Mouse (Mus musculus) intestine, postnatal 0 days (tissue): Measurements from ENCODE around the gene Ppih. TPM values are rescaled to one million over a fixed set of nuclear protein-coding genes. Genes with fewer than 3 reads are reported as not detected.
A peak's percentile ranks its signal among the peaks of the same experiment; 100 is the strongest.

Experiments used
- ATAC-seq: fragments of 200-750 bp; cut with Nextera tagmentation; 2 replicates; pipeline ENCODE4 v1.8.0; 2017; ENCODE audit warnings: mild to moderate bottlenecking, moderate TSS enrichment, moderate library complexity
- H3K27ac ChIP-seq: fragments of 300-500 bp; sonication (generic); 2 replicates; pipeline ENCODE4 v1.5.1; 2014; ENCODE audit warnings: mild to moderate bottlenecking, low read depth, low read length, moderate library complexity
- H3K27me3 ChIP-seq: fragments of 300-500 bp; sonication (generic); replicated peaks from 2 replicates; pipeline ENCODE4 v1.6.1; 2014; ENCODE audit warnings: low read length, mixed read lengths; ENCODE audit not compliant: control insufficient read depth, insufficient read depth
- H3K36me3 ChIP-seq: fragments of 300-500 bp; sonication (generic); 2 replicates; pipeline ENCODE4 v1.6.1; 2014; ENCODE audit warnings: mild to moderate bottlenecking, moderate library complexity; ENCODE audit not compliant: control insufficient read depth, insufficient read depth
- H3K4me1 ChIP-seq: fragments of 300-500 bp; sonication (generic); replicated peaks from 2 replicates; pipeline ENCODE4 v1.6.1; 2014; ENCODE audit warnings: antibody characterized with exemption, low read length, mixed read lengths; ENCODE audit not compliant: control insufficient read depth, insufficient read depth
- H3K4me2 ChIP-seq: fragments of 300-500 bp; sonication (generic); replicated peaks from 2 replicates; pipeline ENCODE4 v1.6.1; 2014; ENCODE audit warnings: low read depth, mild to moderate bottlenecking, moderate library complexity
- H3K4me3 ChIP-seq: fragments of 300-500 bp; sonication (generic); 2 replicates; pipeline ENCODE4 v1.5.1; 2014; ENCODE audit warnings: low read depth, low read length
- H3K9ac ChIP-seq: fragments of 300-500 bp; sonication (generic); 2 replicates; pipeline ENCODE4 v1.6.1; 2014; ENCODE audit warnings: mild to moderate bottlenecking, low read depth, low read length
- H3K9me3 ChIP-seq: fragments of 300-500 bp; sonication (generic); 2 replicates; pipeline ENCODE4 v1.6.1; 2016; ENCODE audit warnings: mixed run types; ENCODE audit not compliant: control insufficient read depth
- CTCF ChIP-seq: sonication (generic); IDR thresholded peaks from 2 replicates; pipeline ENCODE4 v1.5.1; 2016; ENCODE audit warnings: low read depth, mild to moderate bottlenecking, control low read depth, antibody characterized with exemption, moderate library complexity
- WGBS: fragments of 180-500 bp; shearing (Covaris S2); extraction: QIAGEN DNeasy Blood & Tissue Kit; methylation state at CpG from one replicate; pipeline ENCODE4 v1.1.7; 2014; 5-methylcytosine and 5-hydroxymethylcytosine counted together
- polyA plus RNA-seq: library from polyadenylated mRNA; unstranded; fragments of >200 nt; fragmentation: Nextera tagmentation; extraction: Ambion mirVana; gene quantifications from 2 replicates; pipeline ENCODE4 v1.2.1, GENCODE M21; 2015

The Ppih gene
- polyA plus RNA-seq = 40.9 and 47.9 TPM in 2 replicates

GRCm38 (mm10) chr4:119320131-119320830, at the start of gene Ppih:
TSS of gene Ppih (minus strand) at chr4:119320546.
- peak within 1 kb of the TSS; percentile 82 for H3K4me2 ChIP-seq
- no peaks in the 10 kb centered on the region for H3K9me3 ChIP-seq
- peak; percentile 97 for ATAC-seq
- H3K4me3 ChIP-seq = peak within 1 kb of the TSS; percentile 77
- peak within 1 kb of the TSS; percentile 69 for H3K27ac ChIP-seq
- H3K36me3 ChIP-seq = peaks cover 31% of the 10 kb centered on the region
- TF ChIP-seq CTCF = peak; percentile 26
- H3K9ac ChIP-seq = peak within 1 kb of the TSS; percentile 52
- WGBS = under 1% methylated on average over 44 of the region's 44 CpGs
- H3K27me3 ChIP-seq = no peaks in the 10 kb centered on the region
- peaks cover 6% of the 10 kb centered on the region for H3K4me1 ChIP-seq

- Histone ChIP-seq H3K4me1 (no peaks in the 10 kb centered on the region), H3K4me2 (no peak overlapping the region), H3K36me3 (no peaks in the 10 kb centered on the region), H3K9me3 (no peaks in the 10 kb centered on the region), H3K9ac (no peak overlapping the region), H3K27ac (no peak overlapping the region), H3K4me3 (no peak overlapping the region), H3K27me3 (no peaks in the 10 kb centered on the region)
- WGBS = 85% methylated on average over 6 of the region's 6 CpGs
- TF ChIP-seq CTCF = no peak
- no peak for ATAC-seq
Observed at GRCm38 (mm10) chr4:119369460-119369859, 49.1 kb upstream of the Ppih start.

- Histone ChIP-seq H3K4me1 (no peaks in the 10 kb centered on the region), H3K9me3 (no peaks in the 10 kb centered on the region), H3K27ac (no peak overlapping the region), H3K27me3 (no peaks in the 10 kb centered on the region), H3K36me3 (no peaks in the 10 kb centered on the region), H3K4me2 (no peak overlapping the region), H3K4me3 (no peak overlapping the region), H3K9ac (no peak overlapping the region)
- WGBS = 42% methylated on average over 4 of the region's 4 CpGs
- no peak for TF ChIP-seq CTCF
- no peak for ATAC-seq
Observed at GRCm38 (mm10) chr4:119366758-119367526, 46.6 kb upstream of the Ppih start.

- H3K36me3 ChIP-seq = no peaks in the 10 kb centered on the region
- 0 out of 2 replicates have a peak, but pooled peaks have one; percentile 4 for TF ChIP-seq CTCF
- no peak overlapping the region for H3K9ac ChIP-seq
- H3K27me3 ChIP-seq = no peaks in the 10 kb centered on the region
- WGBS = 77% methylated on average over 3 of the region's 3 CpGs
- no peaks in the 10 kb centered on the region for H3K4me1 ChIP-seq
- no peaks in the 10 kb centered on the region for H3K9me3 ChIP-seq
- no peak overlapping the region for H3K27ac ChIP-seq
- no peak for ATAC-seq
- H3K4me2 ChIP-seq = no peak overlapping the region
- no peak overlapping the region for H3K4me3 ChIP-seq
Observed at GRCm38 (mm10) chr4:119362231-119362630, 41.9 kb upstream of the Ppih start.

GRCm38 (mm10) chr4:119359196-119359971, 39.0 kb upstream of the Ppih start:
- H3K4me1 ChIP-seq = no peaks in the 10 kb centered on the region

GRCm38 (mm10) chr4:119345508-119345907, 25.2 kb upstream of the Ppih start:
- H3K4me3 ChIP-seq = no peak overlapping the region
- no peak for TF ChIP-seq CTCF
- no peak overlapping the region for H3K9ac ChIP-seq
- no peak overlapping the region for H3K4me2 ChIP-seq
- H3K27me3 ChIP-seq = no peaks in the 10 kb centered on the region
- no peak for ATAC-seq
- H3K4me1 ChIP-seq = no peaks in the 10 kb centered on the region
- no peaks in the 10 kb centered on the region for H3K36me3 ChIP-seq
- H3K9me3 ChIP-seq = no peaks in the 10 kb centered on the region
- 89% methylated on average over 6 of the region's 6 CpGs for WGBS
- no peak overlapping the region for H3K27ac ChIP-seq

More at GRCm38 (mm10) chr4:119359196-119359971, 39.0 kb upstream of the Ppih start:
- Histone ChIP-seq H3K4me2 (peak overlapping the region; percentile 67), H3K4me3 (peak overlapping the region; percentile 29), H3K27ac (no peak overlapping the region), H3K9ac (0 out of 2 replicates have a peak overlapping the region, but pooled peaks have one; percentile 2), H3K36me3 (no peaks in the 10 kb centered on the region), H3K9me3 (no peaks in the 10 kb centered on the region), H3K27me3 (no peaks in the 10 kb centered on the region)
- 4% methylated on average over 30 of the region's 30 CpGs for WGBS
- ATAC-seq = 0 out of 2 replicates have a peak, but pooled peaks have one; percentile 38
- no peak; the same call in 1 of the 2 replicates for TF ChIP-seq CTCF
